Mouse (Mus musculus) spleen, postnatal 4 days (tissue): ENCODE measurements around the gene 1700029F12Rik.

Experiments
- DNase-seq, 2 experiments: peaks; one replicate each; pipeline ENCODE4 v3.0.0; 2022; ENCODE audit warnings: low spot score in 2 of 2

1700029F12Rik gene

GRCm38 (mm10) chr13:97021906-97022305 lies 12.3 kb downstream of the 1700029F12Rik start:
- no peak for DNase-seq

GRCm38 (mm10) chr13:97020122-97020521 lies 14.0 kb downstream of the 1700029F12Rik start:
- DNase-seq, result no peak

- DNase-seq, result no peak
Observed at GRCm38 (mm10) chr13:97017711-97018110, 16.5 kb downstream of the 1700029F12Rik start.

GRCm38 (mm10) chr13:97014366-97014765 lies 19.8 kb downstream of the 1700029F12Rik start:
- DNase-seq, result no peak

GRCm38 (mm10) chr13:97008266-97009153 lies 25.7 kb downstream of the 1700029F12Rik start:
- peak in 1 of 2 experiments; percentile 61 for DNase-seq

GRCm38 (mm10) chr13:97007501-97008265 lies 26.5 kb downstream of the 1700029F12Rik start:
- peak in 1 of 2 experiments; percentile 37 for DNase-seq

- DNase-seq, result no peak
Observed at GRCm38 (mm10) chr13:97006784-97007183, 27.4 kb downstream of the 1700029F12Rik start.

- DNase-seq, result no peak
Observed at GRCm38 (mm10) chr13:96997080-96997479, 37.1 kb downstream of the 1700029F12Rik start.

- no peak for DNase-seq
Observed at GRCm38 (mm10) chr13:96995243-96995642, 38.9 kb downstream of the 1700029F12Rik start.

GRCm38 (mm10) chr13:96993291-96993989 lies 40.7 kb downstream of the 1700029F12Rik start:
- no peak for DNase-seq

GRCm38 (mm10) chr13:96990561-96991265 lies 43.4 kb downstream of the 1700029F12Rik start:
- no peak for DNase-seq

- no peak for DNase-seq
Observed at GRCm38 (mm10) chr13:96990045-96990444, 44.1 kb downstream of the 1700029F12Rik start.

GRCm38 (mm10) chr13:96989129-96989528 lies 45.0 kb downstream of the 1700029F12Rik start:
- no peak for DNase-seq

- DNase-seq, result no peak
Observed at GRCm38 (mm10) chr13:96985599-96986275, 48.4 kb downstream of the 1700029F12Rik start.

GRCm38 (mm10) chr13:96984688-96985087 lies 49.5 kb downstream of the 1700029F12Rik start:
- no peak for DNase-seq

- DNase-seq, result no peak
Observed at GRCm38 (mm10) chr13:96983251-96984126, 50.7 kb downstream of the 1700029F12Rik start.

- DNase-seq, result no peak
Observed at GRCm38 (mm10) chr13:96980561-96980960, 53.6 kb downstream of the 1700029F12Rik start.

GRCm38 (mm10) chr13:96976986-96977595 lies 57.1 kb downstream of the 1700029F12Rik start:
- no peak for DNase-seq

- DNase-seq, result no peak
Observed at GRCm38 (mm10) chr13:96973318-96973717, 60.8 kb downstream of the 1700029F12Rik start.
